Comparison of ENCODE assay signal across 20 mouse cellular contexts in the genomic region with DNA sequence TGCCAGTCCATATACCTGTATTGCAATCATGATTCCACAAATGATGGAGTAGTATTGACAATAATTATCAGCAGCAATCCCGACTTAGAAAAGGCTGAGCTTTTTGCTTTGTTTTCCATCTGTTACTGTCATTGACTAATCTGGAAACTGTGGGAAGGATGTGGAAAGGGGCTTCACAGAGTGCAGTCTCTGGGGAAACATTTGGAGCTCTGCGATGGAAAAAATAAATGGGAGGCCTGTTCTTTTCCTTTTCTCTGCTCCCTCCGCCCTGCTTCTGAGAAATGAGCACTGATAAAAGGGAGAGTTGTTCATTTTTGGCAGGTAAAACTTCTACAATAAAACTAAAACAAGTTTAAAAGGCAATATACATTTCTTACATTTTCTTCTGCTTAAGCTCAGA.
"Had no signal": no experiment of that assay in that cellular context is flagged by ENCODE, and none has a peak within 500 bp of the region (broad histone marks: within the 10 kb centered on the region; RNA-seq: fewer than 3 reads in every experiment).

No protein-coding gene starts in this region.

- DNase-seq: kidney, postnatal 25 days; layer of hippocampus, adult 9-11 months; liver, postnatal 0 days; lung, embryonic 14.5 days; right cerebral cortex, adult 18-20 months; right cerebral cortex, postnatal 14 days; right cerebral cortex, postnatal 4 days; thymus, adult 2 months; thymus, postnatal 14 days; thymus, postnatal 4 days had no signal

- H3K9me3 ChIP-seq: limb, embryonic 15.5 days; midbrain, embryonic 12.5 days; midbrain, embryonic 15.5 days; neural tube, embryonic 12.5 days; neural tube, embryonic 15.5 days had no signal

- H3K27me3 ChIP-seq: limb, embryonic 15.5 days; midbrain, embryonic 12.5 days; midbrain, embryonic 15.5 days; neural tube, embryonic 12.5 days; neural tube, embryonic 15.5 days had no signal

- H3K36me3 ChIP-seq: limb, embryonic 15.5 days; midbrain, embryonic 12.5 days; midbrain, embryonic 15.5 days; neural tube, embryonic 12.5 days; neural tube, embryonic 15.5 days had no signal

- H3K27ac ChIP-seq: kidney, postnatal 0 days; layer of hippocampus, adult 2 months; limb, embryonic 15.5 days; liver, embryonic 14.5 days; macrophage; midbrain, embryonic 12.5 days; midbrain, embryonic 15.5 days; neural tube, embryonic 12.5 days; neural tube, embryonic 15.5 days; stomach, postnatal 0 days had no signal

- H3K4me1 ChIP-seq: limb, embryonic 15.5 days; midbrain, embryonic 12.5 days; midbrain, embryonic 15.5 days; neural tube, embryonic 12.5 days; neural tube, embryonic 15.5 days had no signal

- H3K4me3 ChIP-seq: layer of hippocampus, adult 2 months; limb, embryonic 15.5 days; midbrain, embryonic 12.5 days; midbrain, embryonic 15.5 days; neural tube, embryonic 12.5 days; neural tube, embryonic 15.5 days had no signal
